Mouse (Mus musculus): ENCODE data around the gene Olfr921. TPM values are rescaled to one million over a fixed set of nuclear protein-coding genes. Genes with fewer than 3 reads are reported as not detected.

Gene Olfr921
- not detected in 2 replicates for polyA plus RNA-seq (2012; ENCODE audit: low replicate concordance)

DNA sequence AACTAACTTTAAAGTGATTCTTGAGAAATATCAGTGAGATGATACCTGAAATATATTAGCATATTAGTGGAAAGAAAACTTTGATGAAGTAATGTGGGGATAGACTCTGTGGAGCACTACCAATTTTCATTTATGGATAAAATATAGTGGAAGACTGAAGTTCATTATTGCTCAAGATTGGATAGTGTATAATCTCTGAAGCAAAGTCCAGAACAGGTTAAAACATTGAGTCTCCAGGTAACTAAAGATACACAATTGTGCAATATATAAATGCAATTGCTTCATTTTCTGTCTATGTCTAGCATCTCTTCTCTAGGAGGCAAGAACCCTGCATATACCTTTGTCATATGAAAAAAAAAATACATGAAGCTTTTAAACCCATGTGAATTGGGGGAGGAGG lies at the start of gene Olfr921:
Olfr921 (plus strand) TSS at position 301 of the 400 bp plus-strand sequence.

GRCm38 (mm10) chr9:38751999-38752398 lies 20.9 kb upstream of the Olfr921 start, which contains the start of gene Olfr920:
Gene Olfr920 (plus strand): TSS chr9:38752299.

DNA sequence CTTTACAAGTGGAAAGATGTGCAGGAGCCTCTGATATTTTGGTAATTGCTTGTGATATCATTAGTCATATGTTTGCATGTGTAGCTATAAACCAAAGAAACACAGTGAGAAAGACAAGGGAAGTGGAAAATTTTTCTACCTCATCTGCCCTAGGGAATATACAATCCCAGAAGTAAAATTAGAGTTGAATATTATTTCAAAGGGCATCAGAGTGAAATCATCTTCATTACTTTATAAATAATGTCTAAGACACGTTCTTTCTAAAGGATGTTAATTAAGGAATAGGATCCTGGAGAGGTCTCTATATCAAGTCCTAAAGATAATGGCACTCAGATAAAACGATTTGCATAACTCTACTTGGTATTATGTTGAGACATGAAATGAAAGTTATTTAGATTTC lies 41.4 kb downstream of the Olfr921 start, which contains the start of gene Olfr922:
Olfr922 (plus strand) TSS at position 301 of the 400 bp plus-strand sequence.

DNA sequence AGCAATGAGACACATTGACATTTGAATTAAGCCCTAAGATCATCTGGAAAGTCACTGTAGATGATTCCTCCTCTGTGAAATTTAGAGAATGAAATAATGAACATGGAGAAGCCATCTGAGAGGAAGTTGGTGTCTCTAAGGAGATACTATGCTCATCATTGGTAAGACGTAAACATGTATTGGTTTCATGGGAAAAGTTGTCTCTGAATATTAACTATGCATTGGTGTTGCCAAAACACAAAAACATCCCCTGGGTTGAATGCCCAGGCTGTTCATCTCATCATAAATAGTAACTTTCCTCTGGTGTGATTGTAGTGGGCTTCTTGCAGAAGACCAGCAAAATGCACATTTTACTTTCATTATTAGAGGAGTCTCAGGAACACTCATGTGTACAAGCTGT lies 53.4 kb downstream of the Olfr921 start, which contains the start of gene Olfr923:
Olfr923 (plus strand) TSS at position 301 of the 400 bp plus-strand sequence.

Other genes starting within 250 kb of the Olfr921 start
- 0.08 TPM in 1 of 2 replicates, not detected in the other for gene Olfr910, start 235.2 kb upstream of the Olfr921 start, polyA plus RNA-seq (2012; ENCODE audit: low replicate concordance)
- gene Olfr912, start 192.9 kb upstream of the Olfr921 start, polyA plus RNA-seq (2012; ENCODE audit: low replicate concordance): not detected in 2 replicates
- not detected in 2 replicates for gene Olfr913, start 180.3 kb upstream of the Olfr921 start, polyA plus RNA-seq (2012; ENCODE audit: low replicate concordance)
- not detected in 2 replicates for gene Olfr914, start 168.0 kb upstream of the Olfr921 start, polyA plus RNA-seq (2012; ENCODE audit: low replicate concordance)
- not detected in 2 replicates for gene Olfr916, start 113.2 kb upstream of the Olfr921 start, polyA plus RNA-seq (2012; ENCODE audit: low replicate concordance)
- gene Olfr917, start 107.2 kb upstream of the Olfr921 start, polyA plus RNA-seq (2012; ENCODE audit: low replicate concordance): not detected in 2 replicates
- not detected in 2 replicates for gene Olfr918, start 98.5 kb upstream of the Olfr921 start, polyA plus RNA-seq (2012; ENCODE audit: low replicate concordance)
- not detected in 2 replicates for gene Olfr919, start 69.4 kb upstream of the Olfr921 start, polyA plus RNA-seq (2012; ENCODE audit: low replicate concordance)
- 0.60 and 2.9 TPM in 2 replicates for gene Vwa5a, start 54.8 kb upstream of the Olfr921 start, polyA plus RNA-seq (2012; ENCODE audit: low replicate concordance)
- gene Olfr920, start 20.8 kb upstream of the Olfr921 start, polyA plus RNA-seq (2012; ENCODE audit: low replicate concordance): not detected in 2 replicates
- gene Olfr922, start 41.5 kb downstream of the Olfr921 start, polyA plus RNA-seq (2012; ENCODE audit: low replicate concordance): 0.05 TPM in 1 of 2 replicates, not detected in the other
- not detected in 2 replicates for gene Olfr923, start 53.5 kb downstream of the Olfr921 start, polyA plus RNA-seq (2012; ENCODE audit: low replicate concordance)
- gene Olfr924, start 71.4 kb downstream of the Olfr921 start, polyA plus RNA-seq (2012; ENCODE audit: low replicate concordance): not detected in 2 replicates
- gene Olfr26, start 82.0 kb downstream of the Olfr921 start, polyA plus RNA-seq (2012; ENCODE audit: low replicate concordance): not detected in 2 replicates
- not detected in 2 replicates for gene Olfr926, start 104.1 kb downstream of the Olfr921 start, polyA plus RNA-seq (2012; ENCODE audit: low replicate concordance)
- not detected in 2 replicates for gene Olfr930, start 156.7 kb downstream of the Olfr921 start, polyA plus RNA-seq (2012; ENCODE audit: low replicate concordance)
- gene Olfr933, start 199.2 kb downstream of the Olfr921 start, polyA plus RNA-seq (2012; ENCODE audit: low replicate concordance): not detected in 2 replicates
- gene Olfr934, start 215.2 kb downstream of the Olfr921 start, polyA plus RNA-seq (2012; ENCODE audit: low replicate concordance): not detected in 2 replicates
- gene Olfr935, start 226.6 kb downstream of the Olfr921 start, polyA plus RNA-seq (2012; ENCODE audit: low replicate concordance): not detected in 2 replicates